Mouse (Mus musculus): ENCODE results near the gene Dhrs11. TPM values are rescaled to one million over a fixed set of nuclear protein-coding genes. Genes with fewer than 3 reads are reported as not detected.
A peak's percentile ranks its signal among the peaks of the same experiment; 100 is the strongest.
"Not testable (repeated sequence)": the region's sequence is repeated elsewhere in the genome, so short reads cannot be mapped to it uniquely, and the experiment has no call there.

The Dhrs11 gene
- total RNA-seq (2021) = 10 to 100 TPM; 25.5 to 31.0 TPM
- long read RNA-seq, experiment 1, transcript Dhrs11-201 (7 exons, 1,254 nt) = major isoform, 27 of 41 reads
- long read RNA-seq, experiment 1, partial matches to known transcripts = 1 of 41 reads
- long read RNA-seq, experiment 1, other reads (novel, unspliced or antisense) = 13 of 41 reads
- long read RNA-seq, experiment 2, transcript Dhrs11-201 (7 exons, 1,254 nt) = major isoform, 13 of 22 reads
- long read RNA-seq, experiment 2, partial matches to known transcripts = 3 of 22 reads
- long read RNA-seq, experiment 2, other reads (novel, unspliced or antisense) = 6 of 22 reads

DNA sequence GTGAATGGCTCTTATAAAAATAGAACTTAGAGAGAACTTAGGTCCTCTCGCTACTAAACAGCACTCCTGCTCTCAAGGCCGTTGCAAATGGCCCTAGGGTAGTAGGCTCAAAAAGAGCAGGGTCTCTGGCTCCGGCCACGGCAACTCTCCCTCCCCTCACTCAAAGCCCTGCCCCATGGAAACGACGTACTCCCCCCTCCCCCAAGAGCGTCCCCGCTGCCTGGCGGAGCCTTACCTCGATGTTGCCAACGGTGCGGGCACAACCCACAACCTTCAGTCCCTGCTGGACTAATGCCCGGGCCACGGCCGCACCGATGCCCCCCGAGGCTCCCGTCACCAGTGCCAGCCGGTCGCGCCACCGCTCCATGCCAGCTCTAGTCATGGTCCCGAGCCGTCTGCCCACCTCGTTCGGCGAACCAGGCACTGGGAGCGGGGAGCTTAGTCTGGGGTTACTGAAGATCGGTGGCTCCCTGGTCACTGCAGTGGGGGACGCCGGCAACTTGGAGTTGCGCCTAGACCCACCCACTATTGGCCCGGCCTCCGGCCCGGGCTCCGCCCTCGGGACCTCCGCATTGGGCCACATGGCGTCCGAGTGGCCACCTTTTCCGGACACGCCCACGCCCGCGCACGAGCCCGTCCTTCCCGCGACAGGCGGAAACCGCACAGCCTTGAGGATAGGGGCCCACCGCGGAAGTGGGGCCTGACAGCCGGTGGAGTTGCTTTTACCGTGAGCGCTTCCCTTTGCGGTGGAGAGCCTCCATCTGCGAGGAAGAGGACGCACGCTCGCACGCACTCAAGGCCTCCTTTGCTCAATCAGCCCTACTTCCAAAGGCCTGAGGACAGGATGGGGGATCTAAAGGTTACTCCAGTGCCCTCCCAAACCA, at the start of gene Dhrs11:
Dhrs11 (minus strand) TSS at position 479 of the 884 bp plus-strand sequence.
- peak; percentile 96 for DNase-seq (ENCODE audit: low spot score)

DNA sequence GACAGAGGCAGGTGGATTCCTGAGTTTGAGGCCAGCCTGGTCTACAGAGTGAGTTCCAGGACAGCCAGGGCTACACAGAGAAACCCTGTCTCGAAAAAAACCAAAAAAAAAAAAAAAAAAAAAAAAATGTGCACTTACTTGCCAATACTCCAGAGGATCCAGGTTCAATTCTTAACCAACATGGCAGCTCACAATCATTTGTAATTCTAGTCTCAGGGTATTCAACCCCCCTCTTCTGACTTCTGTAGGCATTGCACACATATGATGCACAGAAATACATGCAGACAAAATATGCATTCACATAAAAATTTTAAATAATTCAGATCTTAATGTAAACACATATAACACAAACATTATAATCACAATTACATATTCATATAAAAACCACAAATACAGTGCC, 47.2 kb upstream of the Dhrs11 start:
- not testable (repeated sequence) for DNase-seq (ENCODE audit: low spot score)

- no peak for DNase-seq (ENCODE audit: low spot score)
Observed at GRCm38 (mm10) chr11:84873042-84873833, 44.4 kb upstream of the Dhrs11 start.

DNA sequence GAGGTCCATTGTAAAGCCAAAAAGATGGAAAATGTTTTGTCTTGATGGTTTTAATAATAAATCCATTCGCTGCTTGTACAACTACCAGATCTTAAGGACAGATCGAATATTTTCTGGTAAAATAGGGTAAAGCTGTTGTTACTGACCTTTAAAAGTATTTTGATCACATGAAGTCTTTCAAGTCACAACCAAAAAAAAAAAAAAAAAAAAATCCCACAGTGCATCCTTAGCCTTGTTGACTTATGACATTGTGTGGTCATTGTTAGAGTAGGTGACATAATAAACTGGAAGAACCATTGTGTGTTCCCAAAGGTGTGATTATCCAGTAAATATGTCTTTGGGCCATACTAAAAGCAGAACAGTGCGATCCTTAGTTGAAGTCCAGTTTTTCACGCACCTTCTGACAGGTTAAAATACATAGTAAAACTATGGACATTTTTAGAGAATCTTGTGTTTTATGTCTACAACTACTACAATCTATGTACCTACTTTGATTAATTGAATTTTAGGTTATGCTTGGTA, 42.8 kb upstream of the Dhrs11 start:
- DNase-seq (ENCODE audit: low spot score) = no peak

- no peak for DNase-seq (ENCODE audit: low spot score)
Observed at GRCm38 (mm10) chr11:84871046-84871445, 42.3 kb upstream of the Dhrs11 start.

DNA sequence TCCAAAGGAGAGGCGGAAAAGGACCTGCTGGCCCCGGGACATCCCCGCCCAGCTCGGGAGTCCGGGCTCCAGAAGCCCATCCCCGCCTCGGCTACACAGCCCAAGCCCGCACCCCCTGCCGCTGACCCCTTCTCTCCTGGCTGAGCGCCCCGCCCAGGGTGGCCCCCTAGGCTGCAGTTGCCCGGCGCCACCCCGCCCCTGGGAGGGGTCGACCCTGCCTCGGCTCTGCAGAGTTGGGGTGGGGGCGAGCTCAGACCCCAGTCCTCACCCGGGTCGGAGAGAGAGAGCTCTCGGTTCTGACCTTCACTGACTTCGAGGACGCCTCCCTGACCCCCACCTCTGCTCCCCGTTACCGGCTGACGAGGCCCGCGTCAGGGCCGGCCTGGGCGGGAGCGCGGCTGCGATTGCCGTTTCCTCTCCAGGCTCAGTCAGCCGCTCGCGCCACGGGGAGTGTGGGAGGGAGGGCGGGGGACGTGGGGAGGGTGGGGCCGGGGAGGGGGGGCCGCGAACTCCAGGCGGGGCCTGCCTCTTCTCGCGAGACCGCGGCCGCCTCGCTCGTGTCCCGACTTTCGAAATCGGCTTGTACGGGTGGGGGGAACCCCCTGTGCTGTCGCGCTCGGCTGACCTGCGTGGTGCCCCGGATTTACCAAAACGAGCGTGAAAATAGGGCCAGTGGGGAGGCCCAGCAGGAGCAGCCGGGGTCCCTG, 41.7 kb upstream of the Dhrs11 start, which contains the start of gene Ggnbp2:
Ggnbp2 (minus strand) TSS at position 481 of the 707 bp plus-strand sequence.
- peak; percentile 92 for DNase-seq (ENCODE audit: low spot score)

GRCm38 (mm10) chr11:84869537-84870232, 40.9 kb upstream of the Dhrs11 start:
- peak; percentile 91 for DNase-seq (ENCODE audit: low spot score)

- DNase-seq (ENCODE audit: low spot score) = no peak
Observed at GRCm38 (mm10) chr11:84868786-84869259, 40.0 kb upstream of the Dhrs11 start.

- no peak for DNase-seq (ENCODE audit: low spot score)
Observed at GRCm38 (mm10) chr11:84867586-84867985, 38.8 kb upstream of the Dhrs11 start.

DNA sequence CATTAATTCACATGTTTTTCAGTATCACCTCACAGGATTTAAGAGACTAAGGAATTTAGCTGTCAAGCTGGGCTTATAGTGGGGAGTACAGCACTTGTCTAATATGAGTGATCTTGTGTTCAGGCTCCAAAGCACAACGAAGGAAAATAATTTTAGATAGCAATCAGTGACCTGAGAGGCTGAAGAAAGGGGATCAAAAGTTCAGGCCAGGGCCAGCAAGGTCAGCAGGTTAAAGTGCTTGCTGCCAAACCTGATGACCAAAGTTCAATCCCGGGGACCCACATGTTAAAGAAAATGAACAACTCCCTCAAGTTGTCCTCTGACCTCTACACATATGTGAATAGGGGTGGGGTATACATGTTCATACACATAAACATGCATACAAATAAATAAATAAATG, 36.5 kb upstream of the Dhrs11 start:
- no peak for DNase-seq (ENCODE audit: low spot score)

DNA sequence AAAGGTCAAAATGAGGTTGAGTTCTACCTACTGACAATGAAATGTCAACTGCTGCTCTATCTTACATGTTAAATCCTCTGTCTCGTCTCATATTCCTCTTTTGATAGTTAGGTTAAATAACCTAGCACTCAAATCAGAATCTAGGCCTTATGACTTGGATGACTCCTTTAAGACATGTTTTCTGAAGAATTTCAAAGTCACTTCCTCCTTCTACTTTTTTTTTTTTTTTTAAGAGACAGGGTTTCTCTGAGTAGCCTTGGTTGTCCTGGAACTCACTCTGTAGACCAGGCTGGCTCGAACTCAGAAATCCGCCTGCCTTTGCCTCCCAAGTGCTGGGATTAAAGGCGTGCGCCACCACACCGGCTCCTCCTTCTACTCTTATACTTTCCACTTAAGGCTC, 26.5 kb upstream of the Dhrs11 start:
- DNase-seq (ENCODE audit: low spot score) = no peak

DNA sequence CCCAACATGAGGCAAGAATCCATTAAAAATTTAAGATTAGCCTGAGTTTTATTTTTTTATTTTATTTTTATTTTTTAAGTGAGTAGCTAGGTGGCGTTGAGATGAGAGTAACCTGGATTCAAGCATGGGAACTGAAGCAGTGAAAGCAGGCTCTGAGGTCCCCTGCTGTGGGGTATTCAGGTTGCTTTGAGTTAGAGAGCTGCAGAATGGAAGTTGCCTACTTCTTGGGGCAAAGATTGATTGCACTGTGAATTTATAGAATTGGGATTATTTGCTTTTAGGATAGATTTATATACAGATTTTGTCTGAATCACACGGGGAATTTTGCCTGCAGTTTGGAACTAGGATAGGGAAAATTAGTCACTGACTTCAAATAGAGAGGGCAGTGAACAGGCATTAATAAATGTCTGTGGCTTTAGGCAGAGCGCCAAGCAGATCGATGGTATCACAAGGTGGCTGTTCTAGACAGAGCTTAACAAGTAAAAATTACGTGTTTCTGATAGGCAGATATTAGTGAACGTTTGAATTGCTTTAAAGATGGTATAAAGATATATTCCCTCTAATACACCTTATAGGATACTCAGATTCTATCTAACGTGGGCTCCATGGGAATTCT, 18.8 kb upstream of the Dhrs11 start:
- no peak for DNase-seq (ENCODE audit: low spot score)

- no peak for DNase-seq (ENCODE audit: low spot score)
Observed at GRCm38 (mm10) chr11:84846741-84847474, 18.1 kb upstream of the Dhrs11 start.

DNA sequence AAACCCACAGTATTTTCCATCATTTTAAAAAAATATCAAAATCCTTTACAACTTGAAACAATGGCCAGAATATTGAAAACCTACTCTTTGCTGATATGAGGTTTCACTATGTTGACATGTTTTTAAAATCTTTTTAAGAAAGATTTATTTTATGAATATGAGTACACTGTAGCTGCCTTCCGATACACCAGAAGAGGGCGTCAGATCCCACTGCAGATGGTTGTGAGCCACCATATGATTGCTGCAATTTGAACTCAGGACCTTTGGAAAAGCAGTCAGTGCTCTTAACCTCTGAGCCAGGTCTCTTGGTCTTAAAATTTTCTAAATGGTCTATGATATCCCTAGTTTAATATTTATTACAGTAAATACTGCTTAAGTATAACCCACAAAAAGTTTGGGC, 10.5 kb upstream of the Dhrs11 start:
- no peak for DNase-seq (ENCODE audit: low spot score)

GRCm38 (mm10) chr11:84829495-84829894, 701 bp upstream of the Dhrs11 start:
- not testable (repeated sequence) for DNase-seq (ENCODE audit: low spot score)

DNA sequence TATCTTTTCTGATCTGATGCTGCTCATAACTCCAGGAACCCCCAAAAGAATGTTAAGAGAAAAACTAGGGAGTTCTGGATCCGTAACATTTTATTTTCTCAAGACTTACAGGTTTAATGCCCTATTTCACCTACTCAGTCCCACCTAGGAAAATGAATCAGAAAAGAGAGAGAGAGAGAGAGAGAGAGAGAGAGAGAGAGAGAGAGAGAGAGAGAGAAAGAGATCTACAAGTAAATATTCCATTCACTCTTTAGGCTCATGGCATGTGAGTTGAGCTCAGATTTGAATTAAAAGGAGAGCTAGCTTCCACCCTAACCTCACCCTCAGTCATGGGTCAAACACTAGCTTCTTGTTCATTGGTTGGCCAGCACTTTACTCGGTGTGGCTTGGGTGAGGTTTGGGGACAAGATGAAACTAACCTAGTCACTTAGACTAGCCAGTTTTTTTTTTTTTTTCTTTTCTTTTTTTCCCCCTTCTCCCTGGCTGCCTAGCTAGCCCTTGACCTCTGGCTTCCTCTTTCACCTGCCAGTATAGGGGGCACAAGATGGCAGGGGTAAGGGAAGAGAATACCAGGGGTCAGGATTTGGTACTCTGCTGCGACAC, 792 bp downstream of the Dhrs11 start:
- DNase-seq (ENCODE audit: low spot score) = no peak

DNA sequence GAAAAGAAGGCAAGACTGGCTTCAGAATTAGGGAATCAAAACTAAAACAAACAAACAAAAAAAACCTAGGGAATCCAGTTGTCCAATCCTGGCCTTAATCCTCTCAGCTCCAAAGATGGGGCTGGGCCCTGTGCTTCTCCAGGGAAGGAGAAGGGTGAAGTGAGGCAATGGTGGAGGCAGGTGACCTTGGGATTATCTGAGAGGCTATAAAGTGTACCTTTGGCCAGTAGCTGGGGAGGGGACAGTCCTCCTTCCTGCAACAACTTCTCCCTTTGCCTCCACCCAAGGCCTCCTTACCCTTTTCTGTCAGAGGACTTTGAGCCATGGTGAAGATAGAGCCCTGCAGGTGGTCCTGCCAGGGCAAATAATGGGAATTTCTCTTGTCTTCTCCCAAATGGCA, 1.3 kb downstream of the Dhrs11 start:
- DNase-seq (ENCODE audit: low spot score) = no peak

DNA sequence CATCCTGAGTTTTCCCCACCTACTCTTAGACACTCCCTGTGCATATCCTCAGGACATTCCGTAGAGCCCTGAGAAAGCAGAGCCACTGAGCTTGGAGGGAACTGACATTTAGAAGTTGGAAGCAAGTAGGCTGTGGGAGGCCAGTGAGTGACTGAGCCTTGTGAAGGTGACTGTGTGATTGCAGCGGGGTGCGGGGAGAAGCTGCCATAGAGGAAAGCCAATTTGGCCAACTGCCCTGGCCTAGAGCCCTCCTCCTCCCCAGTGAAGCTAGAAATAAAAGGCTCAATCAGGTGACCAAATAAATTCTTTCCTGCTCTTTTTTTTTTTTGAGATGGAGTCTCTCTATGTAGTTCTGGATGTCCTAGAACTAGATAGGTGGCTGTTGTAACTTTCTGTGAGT, 2.6 kb downstream of the Dhrs11 start:
- peak; percentile 87 for DNase-seq (ENCODE audit: low spot score)

Data from gastrocnemius, adult 18-20 months (tissue).